Mouse (Mus musculus) retina, postnatal 1 day (tissue): Measurements from ENCODE around the gene Ghitm.
"Not testable (repeated sequence)": the region's sequence is repeated elsewhere in the genome, so short reads cannot be mapped to it uniquely, and the experiment has no call there.

ENCODE experiments used
- DNase-seq: peaks from one replicate; pipeline ENCODE4 v3.0.0-alpha.2; 2012

Gene Ghitm

DNA sequence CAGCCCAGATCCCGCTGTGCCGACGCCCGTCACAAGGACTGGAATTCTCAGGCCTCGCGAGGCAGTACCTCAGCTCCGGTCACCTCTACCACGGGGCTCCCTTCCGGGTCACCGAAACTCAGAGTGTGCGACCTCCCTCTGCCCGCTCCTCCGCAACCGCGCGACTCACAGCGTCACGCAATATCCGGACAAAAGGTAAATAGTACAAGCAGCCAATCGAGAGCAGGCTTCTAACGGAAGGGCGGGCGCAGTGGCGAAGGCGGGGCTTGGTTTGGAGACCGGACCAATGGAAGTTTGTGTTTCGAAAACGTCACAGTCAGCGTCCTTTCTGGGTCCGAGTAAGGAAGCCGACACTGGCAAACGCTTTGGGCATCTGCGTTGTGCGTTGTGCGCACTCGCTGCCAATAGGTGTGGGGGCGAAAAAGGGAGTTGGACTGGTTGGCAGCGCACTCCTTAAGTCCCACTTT lies at the start of gene Ghitm:
TSS of gene Ghitm (minus strand) at position 146 of the 467 bp plus-strand sequence.
- DNase-seq: peak; percentile 98

DNA sequence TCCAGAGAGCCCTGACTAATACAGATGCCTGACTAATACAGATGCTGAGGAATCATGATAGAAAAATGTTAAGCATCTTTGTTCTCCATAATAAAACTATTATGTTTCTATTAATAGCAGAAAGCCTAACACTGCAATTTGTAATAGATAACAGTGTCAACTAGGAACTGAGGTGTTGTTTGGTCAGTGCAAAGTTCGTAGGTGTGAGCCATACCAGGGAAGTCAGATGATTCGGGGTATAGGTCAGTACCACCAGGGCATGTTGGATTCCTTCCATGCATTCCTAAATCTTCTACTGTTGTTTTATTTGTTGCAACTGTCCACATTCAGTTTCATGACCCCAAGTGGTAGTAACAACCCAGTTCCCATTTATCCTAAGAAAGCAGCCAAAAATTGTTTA lies 49.8 kb upstream of the Ghitm start:
- DNase-seq: no peak

DNA sequence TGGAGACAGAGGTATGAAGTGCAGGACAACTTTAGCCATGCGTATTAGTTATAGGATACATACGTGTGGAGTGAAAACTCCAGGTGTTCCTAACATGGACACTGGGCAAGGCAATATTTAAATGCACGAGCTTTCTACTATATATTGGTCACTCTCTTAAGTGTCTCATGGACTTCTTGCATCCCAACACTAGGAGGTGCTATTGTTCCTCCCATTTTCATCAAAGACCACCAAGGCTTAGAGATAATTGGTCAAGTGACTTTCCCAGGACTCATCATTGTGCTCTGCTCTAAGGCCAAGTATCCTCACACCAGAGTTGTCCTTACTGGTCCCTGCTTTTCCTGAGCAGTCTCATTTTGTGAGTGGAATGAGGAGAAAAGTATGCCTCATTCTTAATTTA lies 39.4 kb upstream of the Ghitm start:
- peak; percentile 24 for DNase-seq

DNA sequence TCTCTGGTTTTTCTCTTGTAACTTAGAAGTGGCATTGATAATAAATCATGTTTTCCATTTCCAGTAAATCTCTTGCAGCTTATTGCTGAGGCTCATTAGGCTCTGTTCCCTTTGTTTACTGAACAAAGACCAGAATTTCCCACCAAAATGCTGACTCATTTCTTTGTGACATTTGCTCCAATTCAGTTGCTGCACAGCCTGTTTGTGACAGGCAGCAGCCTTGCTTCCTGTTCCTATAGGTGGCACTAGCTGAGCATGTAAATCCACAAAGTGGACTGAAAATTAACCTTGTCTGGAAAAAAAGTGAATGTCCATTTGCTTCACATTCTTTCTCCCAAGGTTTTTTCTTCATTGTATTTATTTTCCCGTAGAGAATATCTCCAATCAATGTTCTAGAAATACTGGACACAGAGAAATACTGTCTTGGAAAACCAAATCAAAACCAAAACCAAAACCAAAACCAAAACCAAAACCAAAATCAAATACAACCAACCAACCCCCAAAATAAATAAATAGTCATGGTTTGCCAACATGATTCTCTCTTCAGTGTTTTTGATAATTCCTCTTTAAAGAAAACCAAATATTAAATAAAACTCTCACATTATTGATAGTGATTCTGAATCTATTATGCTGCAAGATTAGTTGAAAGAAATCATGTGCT lies 30.3 kb upstream of the Ghitm start:
- peak; percentile 76 for DNase-seq

DNA sequence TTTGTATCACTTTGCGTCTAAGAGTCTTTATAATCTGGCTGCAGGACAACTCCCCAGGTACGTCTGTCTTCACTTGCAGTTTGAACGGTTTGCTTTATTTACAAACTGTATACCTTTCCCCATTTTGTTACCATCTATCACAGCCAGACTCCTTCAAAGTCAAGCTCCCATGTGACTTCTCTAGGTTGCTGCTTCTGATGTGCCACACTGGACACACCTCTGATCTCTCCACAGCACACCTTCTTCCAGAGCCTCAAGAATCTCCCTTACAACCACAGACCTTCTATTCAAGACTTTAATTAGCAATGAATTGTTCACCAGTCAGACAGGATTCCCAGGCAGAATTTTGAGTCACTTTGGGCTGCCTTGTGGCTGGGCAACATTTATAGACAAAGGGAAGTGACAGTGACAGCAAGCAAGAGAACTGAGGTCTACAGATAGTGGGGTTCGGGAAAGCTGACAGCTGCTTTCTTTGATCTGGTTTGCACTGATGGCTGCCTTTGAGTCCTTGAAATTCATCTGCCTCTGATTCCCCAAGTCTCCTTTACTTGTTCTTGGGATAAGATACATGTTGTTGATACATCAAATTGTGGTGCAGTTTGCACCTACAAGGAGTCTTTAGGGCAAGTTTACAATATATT lies 29.4 kb upstream of the Ghitm start:
- peak; percentile 7 for DNase-seq

DNA sequence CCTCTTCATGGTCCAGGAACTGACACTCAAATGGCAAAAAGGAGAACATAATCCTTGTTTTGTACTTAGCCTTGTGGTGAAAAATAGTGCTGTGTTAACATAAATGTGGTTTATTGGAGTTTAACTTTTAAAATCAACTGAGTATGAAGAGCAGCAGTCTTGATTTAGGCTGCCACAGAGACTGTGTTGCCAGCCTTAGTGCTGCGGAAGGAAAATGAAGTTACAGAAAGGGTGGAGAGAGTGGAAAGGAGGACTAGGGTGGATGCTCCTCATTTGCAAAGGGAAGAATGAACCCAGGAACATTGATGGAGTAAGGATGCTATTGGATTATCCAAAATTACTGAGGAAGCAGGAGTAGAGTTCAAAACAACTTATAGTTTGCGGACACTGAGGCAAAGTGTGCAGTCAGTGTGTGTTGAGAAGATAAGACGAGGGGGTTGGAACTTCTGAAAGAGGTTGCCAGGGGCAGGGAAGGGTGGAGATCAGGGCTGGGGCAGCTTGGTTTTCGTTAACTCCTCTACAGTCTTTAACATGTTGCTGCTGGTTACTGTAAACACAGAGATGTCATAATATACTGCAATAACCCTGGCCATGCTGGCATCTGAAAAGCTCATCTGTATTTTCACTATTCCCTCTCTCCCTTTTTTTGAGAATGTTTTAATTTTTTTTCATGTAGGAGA lies 28.3 kb upstream of the Ghitm start:
- DNase-seq: no peak

DNA sequence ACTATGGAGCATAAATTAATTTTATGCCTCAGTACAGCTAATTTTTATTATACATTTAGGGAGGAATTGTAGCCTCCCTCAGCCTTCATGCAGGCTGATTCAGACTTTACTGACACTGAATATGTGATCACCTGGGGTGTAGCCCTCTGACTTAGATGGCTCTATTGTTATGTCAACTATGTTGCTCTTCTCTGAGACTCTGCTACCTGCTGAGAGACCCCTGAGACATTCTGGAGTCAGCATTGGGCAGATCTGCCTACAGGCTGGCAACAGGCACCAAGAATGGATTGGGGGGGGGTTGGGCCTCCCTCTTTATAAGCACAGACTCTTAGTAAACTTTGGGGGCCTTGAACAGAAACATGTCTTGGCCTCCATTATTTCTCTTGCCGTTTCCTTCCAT lies 19.3 kb upstream of the Ghitm start:
- DNase-seq: no peak

DNA sequence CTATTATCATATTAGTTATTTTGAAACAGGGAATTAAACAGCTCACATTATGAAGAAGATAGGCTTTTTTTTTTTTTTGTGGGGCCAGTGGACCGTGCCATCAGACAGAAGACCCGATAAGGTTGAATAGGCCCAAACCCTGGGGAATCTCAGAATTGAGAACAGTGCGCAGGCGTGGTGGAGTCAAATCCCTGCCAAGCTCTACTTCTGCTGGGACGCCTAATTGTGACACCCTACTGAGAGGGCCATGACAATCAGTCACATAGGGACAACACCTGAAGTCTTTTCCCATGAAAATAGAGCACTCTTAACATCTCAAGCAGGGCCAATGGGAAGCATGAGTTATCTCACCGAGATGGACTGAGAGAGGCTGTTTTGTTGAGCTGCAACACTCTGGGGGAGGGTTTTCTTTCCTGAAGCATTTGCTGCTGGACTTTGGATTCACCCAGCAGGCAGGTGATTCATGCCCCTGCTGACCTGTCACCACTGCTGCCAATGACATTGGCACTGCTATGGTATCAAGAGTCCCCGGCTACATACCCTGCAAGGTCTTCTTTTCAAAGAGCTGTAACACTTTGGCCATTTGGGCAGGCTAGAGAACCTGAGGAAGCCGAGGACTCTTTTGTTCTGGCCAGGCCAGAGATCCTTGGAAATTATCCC lies 4.1 kb upstream of the Ghitm start:
- no peak for DNase-seq

DNA sequence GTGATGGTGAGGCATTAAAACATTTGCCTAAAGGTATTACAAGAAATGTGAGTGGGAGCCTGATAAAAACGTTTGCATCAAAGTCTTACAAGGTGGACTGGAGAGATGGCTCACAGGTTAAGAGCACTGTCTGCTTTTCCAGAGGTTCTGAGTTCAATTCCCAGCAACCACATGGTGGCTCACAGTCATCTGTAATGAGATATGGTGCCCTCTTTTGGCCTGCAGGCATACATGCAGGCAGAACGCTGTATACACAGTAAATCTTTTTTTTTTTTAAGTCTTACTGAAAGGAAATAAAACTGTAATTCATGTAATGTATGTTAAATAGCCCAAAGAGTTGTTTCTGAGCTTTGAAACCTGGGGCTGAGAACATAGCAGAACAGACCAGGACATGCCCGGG lies 2.5 kb upstream of the Ghitm start:
- not testable (repeated sequence) for DNase-seq

DNA sequence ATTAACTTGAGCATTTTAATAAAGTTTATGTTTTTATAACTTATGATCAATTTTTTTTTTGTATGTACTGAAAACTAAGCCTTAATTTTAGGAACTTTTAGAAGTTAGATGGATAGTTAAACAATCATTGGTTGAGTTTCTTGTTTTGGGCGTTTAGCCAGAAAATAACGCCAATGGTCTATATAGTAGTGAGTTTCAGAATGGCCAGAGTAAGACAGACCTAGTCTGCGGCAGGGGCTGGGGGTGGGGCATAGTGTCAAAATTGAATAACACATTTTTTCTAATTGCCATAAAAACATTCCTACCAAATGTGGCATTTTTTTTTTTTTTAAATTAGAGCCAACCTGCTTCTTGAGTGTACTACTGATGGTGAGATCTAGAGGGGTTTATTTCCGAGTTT lies 1.0 kb upstream of the Ghitm start:
- DNase-seq: no peak

DNA sequence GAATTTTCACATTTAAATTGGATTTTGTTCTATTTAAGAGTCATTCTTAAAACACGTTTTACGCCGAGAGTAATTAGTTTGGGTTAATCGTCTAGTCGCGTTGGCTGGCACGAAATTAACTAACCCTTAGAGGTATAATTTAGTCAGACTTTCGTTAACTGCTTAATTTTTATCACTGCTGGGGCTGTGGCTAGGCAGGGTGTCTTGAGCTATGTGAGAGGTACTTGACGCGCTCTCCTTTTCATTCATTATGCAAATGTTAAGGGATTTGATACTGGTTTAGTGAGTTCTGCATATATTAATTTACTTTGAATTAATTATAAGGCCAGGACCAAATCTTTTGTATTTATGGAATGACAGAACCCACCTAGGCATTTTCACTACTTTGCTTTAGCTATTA lies 599 bp upstream of the Ghitm start:
- DNase-seq: no peak

DNA sequence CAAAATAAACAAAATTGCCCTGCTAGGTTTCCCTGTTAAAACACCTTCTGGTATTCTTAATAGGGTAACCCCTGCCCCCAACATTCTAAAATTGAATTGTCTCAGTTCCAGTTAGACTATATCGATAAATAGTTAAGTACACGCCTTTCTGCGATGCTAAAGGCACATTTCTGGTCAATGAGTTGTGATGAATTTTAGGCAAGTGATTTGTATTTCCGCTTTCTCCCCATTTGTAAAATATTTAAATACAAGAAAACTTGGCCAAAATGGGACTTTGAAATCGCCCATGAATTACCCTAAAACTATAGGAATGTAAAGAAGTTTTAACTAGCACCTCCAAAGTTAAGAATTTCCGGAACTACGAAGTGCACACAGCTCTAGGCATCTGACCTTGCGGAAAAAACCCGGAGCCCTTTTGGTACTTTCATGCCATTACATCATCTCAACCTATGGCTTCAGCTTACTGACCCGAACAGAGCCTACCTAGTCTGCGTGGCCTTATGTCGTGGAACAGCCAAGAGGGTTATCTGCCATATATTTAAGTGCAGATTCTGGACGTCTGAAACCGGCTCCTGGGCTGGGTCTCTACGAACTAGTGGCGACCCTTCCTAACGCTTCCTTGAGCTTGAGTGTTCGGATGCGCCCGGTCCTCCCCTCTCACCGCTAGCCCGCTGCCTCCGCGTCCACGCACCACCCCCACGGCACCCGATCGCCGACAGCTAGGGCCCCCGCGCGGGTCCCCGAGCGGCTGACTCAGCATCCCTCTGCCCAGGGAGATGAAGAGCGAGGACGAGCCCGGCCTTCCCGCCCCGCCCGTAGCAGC lies 557 bp downstream of the Ghitm start:
- DNase-seq: no peak

DNA sequence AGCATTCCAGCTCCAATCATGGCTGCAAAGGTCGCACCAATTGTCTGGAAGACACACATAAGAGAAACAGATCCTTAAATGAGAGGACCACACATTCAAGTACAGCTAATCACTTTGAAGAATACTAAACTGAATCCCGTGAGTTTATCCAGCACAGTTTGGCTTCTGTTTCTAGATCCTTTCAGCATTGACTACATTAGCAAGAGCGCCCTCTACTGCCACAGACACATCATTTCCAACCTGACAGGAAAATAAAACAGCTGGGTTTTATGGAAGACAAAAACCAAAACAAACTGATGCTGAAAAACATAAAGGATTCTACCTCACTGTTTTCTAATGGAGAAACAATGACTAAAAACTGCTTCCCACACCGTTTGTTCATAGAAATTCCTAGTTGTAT lies 7.4 kb downstream of the Ghitm start:
- DNase-seq: peak; percentile 71

DNA sequence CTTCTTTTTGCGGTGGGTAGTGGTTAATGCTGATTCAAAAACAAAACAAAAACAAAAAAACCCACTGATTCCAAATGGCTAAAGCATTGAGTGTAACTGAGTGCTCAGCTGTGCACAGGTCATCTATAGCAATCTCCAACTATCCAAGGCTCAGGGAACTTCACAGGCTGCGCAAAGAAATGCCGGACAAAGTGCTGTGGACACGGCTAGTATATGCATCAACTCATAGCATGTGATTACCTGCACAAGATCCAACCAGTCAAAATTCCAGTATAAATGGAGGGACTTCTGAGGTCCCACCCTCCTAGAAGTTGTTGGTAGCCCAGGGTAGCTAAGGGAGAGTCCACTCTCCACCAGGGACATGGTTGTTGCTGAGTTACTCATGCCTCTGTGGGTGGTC lies 15.8 kb downstream of the Ghitm start:
- no peak for DNase-seq

DNA sequence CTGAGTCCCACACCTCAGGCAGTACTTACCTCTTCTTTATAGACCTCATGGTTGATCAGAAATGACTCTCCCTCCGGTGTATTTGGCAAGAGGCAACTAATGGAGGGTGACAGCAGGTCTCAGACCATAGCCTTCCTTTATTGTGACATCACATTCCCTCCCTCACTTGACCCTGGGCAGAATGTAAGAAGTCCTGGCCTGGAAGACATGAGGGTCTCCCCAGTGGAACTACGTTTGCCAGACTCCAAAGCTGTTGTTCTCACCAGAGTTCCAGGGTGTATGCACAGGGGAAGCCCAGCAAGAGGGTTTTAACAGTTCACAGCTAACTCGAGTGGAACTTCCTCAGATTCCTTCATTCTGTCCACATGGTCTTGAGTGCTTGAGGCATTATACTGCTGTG lies 21.1 kb downstream of the Ghitm start, which contains the start of gene 2610528A11Rik:
TSS of gene 2610528A11Rik (minus strand) at position 101 of the 400 bp plus-strand sequence.
- DNase-seq: no peak

DNA sequence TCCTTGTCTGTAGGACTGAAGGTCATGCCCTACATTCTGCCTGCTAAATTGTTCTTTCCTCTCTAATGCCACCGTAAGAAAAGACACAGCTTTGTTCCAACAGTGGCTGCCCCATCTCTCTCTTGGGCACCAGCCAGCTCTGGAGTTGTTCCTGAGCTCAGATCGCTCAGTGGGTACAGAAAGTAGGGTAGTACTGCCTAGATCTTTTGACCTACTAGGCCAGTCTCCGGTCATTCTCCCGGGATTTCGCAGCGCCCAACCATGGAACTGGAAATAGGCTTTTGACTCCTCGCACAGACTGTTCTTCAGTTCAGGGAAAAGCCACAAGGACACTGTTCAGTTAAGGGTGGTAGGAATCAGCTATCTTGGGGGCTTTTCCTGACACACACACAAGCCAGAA lies 22.1 kb downstream of the Ghitm start:
- DNase-seq: no peak

DNA sequence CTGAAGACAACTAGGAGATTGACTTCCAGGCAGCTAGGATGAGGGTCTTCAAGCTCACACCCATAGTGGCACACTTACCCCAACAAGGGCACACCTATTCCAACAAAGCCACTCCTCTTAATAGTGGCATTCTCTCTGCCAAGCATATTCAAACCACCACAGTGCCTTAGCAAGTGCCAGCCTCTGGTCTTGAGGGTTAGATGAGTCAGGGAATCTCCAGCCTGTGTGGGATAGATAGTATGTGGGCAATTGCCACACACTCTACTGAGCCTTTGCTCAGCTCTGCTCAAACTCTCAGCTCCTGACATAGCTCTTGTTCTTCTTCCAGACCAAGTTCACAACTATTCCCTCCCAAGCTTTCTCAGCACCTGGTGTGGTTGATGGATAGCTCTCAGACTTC lies 23.7 kb downstream of the Ghitm start:
- no peak for DNase-seq

DNA sequence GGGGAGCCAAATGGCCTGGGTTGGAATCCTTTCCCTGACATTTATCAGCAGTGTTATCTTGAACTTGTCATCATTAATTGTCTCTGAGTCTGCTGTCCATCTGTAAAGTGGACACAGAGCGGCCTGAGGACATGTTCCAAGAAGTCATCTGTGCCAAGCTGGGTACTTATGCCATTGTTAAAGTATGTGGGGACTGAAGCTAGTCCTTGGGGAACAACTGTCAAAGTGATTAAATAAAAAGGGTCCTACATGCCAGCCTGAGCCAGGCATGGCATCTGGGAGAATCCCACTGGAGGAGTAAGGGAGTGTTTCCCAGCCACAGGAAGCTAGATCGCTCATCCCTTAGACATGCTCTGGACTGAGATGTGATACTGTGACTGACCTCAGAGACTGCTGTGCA lies 24.6 kb downstream of the Ghitm start:
- DNase-seq: no peak

DNA sequence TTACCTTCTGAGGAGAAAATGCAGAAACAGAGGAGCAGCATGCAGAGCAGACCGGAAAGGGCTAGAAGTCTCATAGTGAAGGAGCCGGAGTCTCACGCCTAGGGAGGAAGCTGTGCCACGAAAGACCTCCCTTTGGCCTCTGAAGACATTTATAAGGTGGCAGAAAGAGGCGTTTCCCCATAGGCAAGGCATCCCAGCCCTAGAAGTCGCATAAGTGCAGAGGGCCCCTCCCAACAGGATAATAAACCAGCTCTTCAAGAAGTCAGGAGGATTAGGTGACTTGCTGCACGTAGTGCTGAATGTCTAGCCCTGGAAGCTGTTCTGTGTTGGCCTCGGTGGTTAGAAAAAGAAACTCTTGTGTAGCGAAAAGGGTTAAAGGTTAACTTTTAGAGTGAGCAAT lies 25.1 kb downstream of the Ghitm start:
- no peak for DNase-seq

DNA sequence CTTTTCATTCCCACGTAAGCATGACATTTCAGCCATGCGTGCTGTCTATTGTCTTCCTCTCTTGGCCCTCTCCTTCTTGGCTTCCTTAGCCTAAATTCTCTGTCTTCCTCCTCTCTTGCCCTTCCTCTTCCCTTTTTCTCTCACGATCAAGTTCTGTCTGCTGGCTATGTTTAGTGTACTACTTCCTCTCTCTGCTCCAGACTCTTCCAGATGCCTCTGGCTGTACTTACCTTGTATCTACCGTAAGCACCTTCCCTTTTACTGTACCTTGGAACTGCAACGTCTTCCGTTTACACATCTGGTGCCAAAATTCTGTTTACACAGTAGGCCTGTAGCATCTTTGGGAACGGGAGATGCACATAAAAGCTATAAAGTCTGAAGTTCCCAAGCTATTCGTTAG lies 25.6 kb downstream of the Ghitm start:
- DNase-seq: no peak

DNA sequence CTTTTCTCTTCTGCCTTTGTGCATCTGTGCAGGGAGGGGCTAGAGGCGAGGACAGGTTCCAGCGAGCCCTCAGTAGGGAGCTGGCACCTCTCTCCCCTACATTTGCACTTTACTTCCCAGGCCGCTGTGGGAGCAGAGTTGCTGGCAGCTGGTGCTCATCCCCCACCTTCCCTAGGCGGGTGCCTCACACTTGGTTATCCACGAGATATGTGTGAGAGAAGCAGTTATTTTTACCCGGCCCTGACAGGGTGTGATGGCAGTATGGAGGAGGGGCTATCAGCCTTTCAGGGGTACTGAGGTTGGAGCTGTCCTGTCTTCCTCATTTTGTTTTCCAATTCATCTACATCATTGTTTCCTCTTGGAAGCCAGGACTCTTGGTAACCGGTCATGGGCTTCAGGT lies 29.2 kb downstream of the Ghitm start:
- DNase-seq: no peak

DNA sequence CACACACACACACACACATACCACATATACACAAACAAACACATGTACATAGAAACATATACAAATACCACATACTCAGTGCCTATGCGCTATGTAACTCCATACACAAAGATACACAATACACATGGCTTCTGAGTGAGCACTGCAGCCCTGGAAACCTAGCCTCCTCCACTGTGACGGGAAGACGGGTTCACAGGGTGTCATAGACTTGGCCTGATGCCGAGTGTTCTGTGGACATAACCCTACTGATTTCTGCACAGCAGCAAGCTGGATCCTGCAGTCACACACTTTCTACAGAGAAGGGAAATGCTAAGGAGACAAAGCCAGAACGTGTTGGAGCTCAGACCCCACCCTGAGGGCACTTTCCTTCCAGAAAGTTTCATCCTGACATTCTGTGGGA lies 30.3 kb downstream of the Ghitm start:
- no peak for DNase-seq

DNA sequence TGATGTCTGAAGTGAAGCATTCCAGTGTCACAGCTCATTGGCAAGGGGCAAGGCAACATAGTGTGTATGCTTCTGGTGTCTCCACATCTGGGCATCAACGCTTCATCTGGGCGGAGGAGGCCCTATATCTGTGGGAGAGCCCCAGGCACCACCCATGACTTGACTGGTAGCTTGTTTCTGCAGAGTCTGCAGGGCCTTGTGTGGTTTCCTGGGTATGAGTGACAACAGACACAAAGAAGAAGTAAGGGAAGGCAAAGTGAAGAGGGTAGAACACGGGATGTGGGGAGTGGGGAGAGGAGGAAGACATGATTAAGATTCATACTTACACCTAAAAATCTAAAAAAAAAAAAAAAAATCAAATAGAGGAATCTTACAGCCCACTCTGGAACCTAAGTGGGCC lies 32.6 kb downstream of the Ghitm start:
- DNase-seq: no peak
